Mouse (Mus musculus) lung, embryonic 14.5 days (tissue): ENCODE data around the gene Amh. TPM values are rescaled to one million over a fixed set of nuclear protein-coding genes. Genes with fewer than 3 reads are reported as not detected.

Source experiments
- ATAC-seq: fragments of 200-750 bp; cut with Nextera tagmentation; 2 replicates; pipeline ENCODE4 v1.8.0; 2017; ENCODE audit warnings: mild to moderate bottlenecking, moderate TSS enrichment, moderate library complexity; ENCODE audit not compliant: insufficient read depth
- DNase-seq: peaks from one replicate; pipeline ENCODE4 v3.0.0-alpha.2; 2015
- H3K27ac ChIP-seq: fragments of 300-500 bp; sonication (generic); 2 replicates; pipeline ENCODE4 v1.5.1; 2014; ENCODE audit warnings: low read depth, mild to moderate bottlenecking, moderate library complexity
- H3K27me3 ChIP-seq: fragments of 300-500 bp; sonication (generic); 2 replicates; pipeline ENCODE4 v1.6.1; 2014; ENCODE audit warnings: low read length, control low read depth; ENCODE audit not compliant: insufficient read depth
- H3K36me3 ChIP-seq: fragments of 300-500 bp; sonication (generic); 2 replicates; pipeline ENCODE4 v1.6.1; 2014; ENCODE audit warnings: control low read depth; ENCODE audit not compliant: insufficient read depth
- H3K4me1 ChIP-seq: fragments of 300-500 bp; sonication (generic); 2 replicates; pipeline ENCODE4 v1.6.1; 2014; ENCODE audit warnings: antibody characterized with exemption, control low read depth; ENCODE audit not compliant: insufficient read depth
- H3K4me2 ChIP-seq: fragments of 300-500 bp; sonication (generic); 2 replicates; pipeline ENCODE4 v1.6.1; 2014; ENCODE audit warnings: mild to moderate bottlenecking
- H3K4me3 ChIP-seq: fragments of 300-500 bp; sonication (generic); 2 replicates; pipeline ENCODE4 v1.5.1; 2014; ENCODE audit warnings: low read depth, low read length
- H3K9ac ChIP-seq: fragments of 300-500 bp; sonication (generic); 2 replicates; pipeline ENCODE4 v1.6.1; 2014
- H3K9me3 ChIP-seq: fragments of 300-500 bp; sonication (generic); 2 replicates; pipeline ENCODE4 v1.6.1; 2016; ENCODE audit warnings: low read depth, low read length, control low read depth
- CTCF ChIP-seq: IDR thresholded peaks from 2 replicates; pipeline ENCODE4 v1.5.1; 2016; ENCODE audit warnings: antibody characterized with exemption, low read depth
- WGBS: fragments of 180-500 bp; shearing (Covaris S2); extraction: QIAGEN DNeasy Blood & Tissue Kit; methylation state at CpG from one replicate; pipeline ENCODE4 v1.1.7; 2014; 5-methylcytosine and 5-hydroxymethylcytosine counted together
- polyA plus RNA-seq: library from polyadenylated mRNA; unstranded; fragments of >200 nt; fragmentation: Nextera tagmentation; extraction: Ambion mirVana; gene quantifications from 2 replicates; pipeline ENCODE4 v1.2.1, GENCODE M21; 2014

Amh gene
- polyA plus RNA-seq, 1 experiment from 2014 or later: 0.14 TPM

DNA sequence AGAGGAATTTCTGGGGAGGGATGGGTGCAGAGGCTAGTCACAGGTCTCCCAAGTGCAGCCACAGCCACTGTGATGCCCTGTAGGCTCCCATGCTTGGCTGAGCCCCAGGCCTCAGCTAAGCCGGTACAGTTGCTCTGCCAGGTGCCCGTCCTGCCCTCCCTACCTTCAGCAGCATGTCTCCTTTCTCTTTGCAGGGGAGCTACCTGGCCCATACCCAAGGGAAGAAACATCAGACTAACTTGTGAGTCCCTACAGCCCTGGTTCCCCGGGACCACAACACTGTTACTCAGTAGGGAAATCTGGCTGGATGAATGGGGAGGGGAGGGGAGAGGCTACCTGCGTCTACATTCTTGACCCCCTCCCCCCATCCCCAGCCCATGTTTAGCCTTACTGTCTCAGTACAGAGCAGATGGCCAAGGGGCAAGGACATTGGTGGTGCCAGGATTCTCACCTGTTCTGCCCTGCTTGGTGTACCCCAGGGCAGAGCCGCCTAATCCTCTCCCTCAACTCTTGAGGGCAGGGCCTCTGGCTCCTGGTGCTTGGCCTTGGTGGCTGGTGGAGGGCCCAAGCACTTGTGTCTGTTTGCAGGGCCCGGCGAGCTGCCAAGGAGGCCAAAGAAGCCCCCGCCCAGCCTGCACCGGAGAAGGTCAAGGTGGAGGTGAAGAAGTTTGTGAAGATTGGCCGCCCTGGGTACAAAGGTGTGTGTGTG, 2.7 kb upstream of the Amh start:
- 82% methylated on average over 10 of the region's 10 CpGs for WGBS
- peaks cover 49% of the 10 kb centered on the region for H3K36me3 ChIP-seq

DNA sequence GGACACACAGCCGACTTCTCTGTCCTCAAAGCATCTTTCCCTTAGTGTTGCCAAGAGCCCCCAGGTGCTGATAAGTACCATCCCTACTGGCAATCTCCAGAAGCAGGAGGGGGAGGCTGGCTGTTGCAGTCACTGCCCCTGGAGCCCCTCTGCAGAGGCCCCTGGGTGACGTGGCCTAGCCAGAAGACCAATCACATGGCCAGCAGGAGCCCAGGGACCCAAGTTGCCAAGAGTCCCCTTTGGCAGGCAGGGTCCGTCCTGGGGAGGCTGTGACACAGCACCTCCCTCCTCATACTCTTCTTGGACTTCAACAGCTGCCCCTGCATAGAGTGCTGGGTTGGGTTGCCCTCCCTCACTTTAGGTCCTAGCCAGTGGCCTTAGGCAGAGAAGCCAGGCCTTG, 2.0 kb upstream of the Amh start:
- H3K4me3 ChIP-seq: no peak overlapping the region
- H3K9ac ChIP-seq: no peak overlapping the region
- DNase-seq (no peak), ATAC-seq (no peak)
- H3K27ac ChIP-seq: no peak overlapping the region
- 86% methylated on average over 3 of the region's 3 CpGs for WGBS
- H3K27me3 ChIP-seq: peaks cover 4% of the 10 kb centered on the region; the same call in 1 of the 2 replicates
- no peak overlapping the region for H3K4me2 ChIP-seq
- H3K4me1 ChIP-seq: peaks cover 16% of the 10 kb centered on the region
- no peaks in the 10 kb centered on the region for H3K9me3 ChIP-seq
- no peak for TF ChIP-seq CTCF
- peaks cover 49% of the 10 kb centered on the region for H3K36me3 ChIP-seq

More for the DNA sequence above, 2.7 kb upstream of the Amh start:
- TF ChIP-seq CTCF: no peak
- Histone ChIP-seq H3K9ac (no peak overlapping the region), H3K27ac (no peak overlapping the region), H3K4me1 (peaks cover 12% of the 10 kb centered on the region), H3K4me2 (no peak overlapping the region), H3K27me3 (peaks cover 4% of the 10 kb centered on the region; the same call in 1 of the 2 replicates), H3K9me3 (no peaks in the 10 kb centered on the region), H3K4me3 (no peak overlapping the region)
- ATAC-seq: no peak
- DNase-seq: no peak

DNA sequence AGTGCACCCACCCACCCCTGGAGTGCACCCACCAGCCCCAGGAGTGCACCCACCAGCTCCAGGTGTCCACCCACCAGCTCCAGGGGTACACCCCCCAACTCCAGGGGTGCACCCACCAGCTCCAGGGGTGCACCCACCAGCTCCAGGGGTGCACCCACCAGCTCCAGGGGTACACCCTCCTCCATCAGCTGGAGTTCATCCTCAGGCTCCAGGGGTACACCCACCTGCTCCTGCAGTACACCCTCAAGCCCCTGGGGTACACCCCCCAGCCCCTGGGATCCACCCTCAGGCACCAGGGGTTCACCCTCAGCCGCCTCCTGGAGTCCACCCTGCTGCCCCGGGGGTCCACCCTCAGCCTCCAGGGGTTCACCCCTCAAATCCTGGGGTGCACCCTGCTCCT, 703 bp upstream of the Amh start:
- Histone ChIP-seq H3K4me2 (no peak overlapping the region), H3K4me3 (no peak overlapping the region), H3K9me3 (no peaks in the 10 kb centered on the region), H3K27ac (no peak overlapping the region), H3K4me1 (peaks cover 24% of the 10 kb centered on the region), H3K9ac (no peak overlapping the region), H3K36me3 (peaks cover 49% of the 10 kb centered on the region), H3K27me3 (peaks cover 4% of the 10 kb centered on the region; the same call in 1 of the 2 replicates)
- DNase-seq (no peak), ATAC-seq (no peak)
- TF ChIP-seq CTCF: no peak
- 95% methylated on average over 2 of the region's 2 CpGs for WGBS

DNA sequence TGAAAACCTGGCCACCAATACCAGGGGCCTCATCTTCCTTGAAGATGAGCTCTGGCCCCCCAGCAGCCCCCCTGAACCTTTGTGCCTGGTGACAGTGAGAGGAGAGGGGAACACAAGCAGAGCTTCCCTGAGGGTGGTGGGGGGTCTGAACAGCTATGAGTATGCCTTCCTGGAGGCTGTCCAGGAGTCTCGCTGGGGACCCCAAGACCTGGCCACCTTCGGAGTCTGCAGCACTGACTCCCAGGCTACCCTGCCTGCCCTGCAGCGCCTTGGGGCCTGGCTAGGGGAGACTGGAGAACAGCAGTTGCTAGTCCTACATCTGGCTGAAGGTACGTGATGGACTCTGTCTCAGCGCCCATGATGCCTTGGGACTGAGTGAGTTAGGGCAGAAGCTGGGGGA, 279 bp downstream of the Amh start:
- Histone ChIP-seq H3K9ac (no peak overlapping the region), H3K9me3 (no peaks in the 10 kb centered on the region), H3K27me3 (peaks cover 10% of the 10 kb centered on the region), H3K36me3 (peaks cover 49% of the 10 kb centered on the region), H3K4me3 (no peak overlapping the region), H3K27ac (no peak overlapping the region), H3K4me1 (peaks cover 19% of the 10 kb centered on the region), H3K4me2 (no peak overlapping the region)
- WGBS: 81% methylated on average over 5 of the region's 5 CpGs
- no peak for TF ChIP-seq CTCF
- no peak for DNase-seq
- no peak for ATAC-seq

DNA sequence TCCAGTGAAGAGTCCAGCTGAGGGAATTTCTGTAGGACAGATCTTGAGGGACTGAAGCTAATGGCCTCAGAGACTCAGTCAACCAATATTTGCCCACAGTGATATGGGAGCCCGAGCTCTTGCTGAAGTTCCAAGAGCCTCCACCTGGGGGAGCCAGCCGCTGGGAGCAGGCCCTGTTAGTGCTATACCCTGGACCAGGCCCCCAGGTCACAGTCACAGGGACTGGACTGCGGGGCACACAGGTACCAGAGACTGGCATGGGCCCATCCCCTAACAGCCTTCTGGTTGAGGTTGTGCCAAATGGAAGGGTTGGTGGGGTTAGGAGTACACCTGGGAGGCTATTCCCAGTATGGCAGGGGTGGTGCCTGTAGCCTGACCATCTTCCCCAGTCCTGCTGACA, 882 bp downstream of the Amh start:
- Histone ChIP-seq H3K36me3 (peaks cover 45% of the 10 kb centered on the region), H3K9me3 (no peaks in the 10 kb centered on the region), H3K27me3 (peaks cover 12% of the 10 kb centered on the region), H3K9ac (no peak overlapping the region), H3K4me2 (no peak overlapping the region), H3K27ac (no peak overlapping the region), H3K4me1 (peaks cover 19% of the 10 kb centered on the region), H3K4me3 (no peak overlapping the region)
- peak; percentile 53; the same call in 1 of the 2 replicates for ATAC-seq
- WGBS: 16% methylated on average over 3 of the region's 3 CpGs
- peak; percentile 75 for TF ChIP-seq CTCF
- peak; percentile 88 for DNase-seq

DNA sequence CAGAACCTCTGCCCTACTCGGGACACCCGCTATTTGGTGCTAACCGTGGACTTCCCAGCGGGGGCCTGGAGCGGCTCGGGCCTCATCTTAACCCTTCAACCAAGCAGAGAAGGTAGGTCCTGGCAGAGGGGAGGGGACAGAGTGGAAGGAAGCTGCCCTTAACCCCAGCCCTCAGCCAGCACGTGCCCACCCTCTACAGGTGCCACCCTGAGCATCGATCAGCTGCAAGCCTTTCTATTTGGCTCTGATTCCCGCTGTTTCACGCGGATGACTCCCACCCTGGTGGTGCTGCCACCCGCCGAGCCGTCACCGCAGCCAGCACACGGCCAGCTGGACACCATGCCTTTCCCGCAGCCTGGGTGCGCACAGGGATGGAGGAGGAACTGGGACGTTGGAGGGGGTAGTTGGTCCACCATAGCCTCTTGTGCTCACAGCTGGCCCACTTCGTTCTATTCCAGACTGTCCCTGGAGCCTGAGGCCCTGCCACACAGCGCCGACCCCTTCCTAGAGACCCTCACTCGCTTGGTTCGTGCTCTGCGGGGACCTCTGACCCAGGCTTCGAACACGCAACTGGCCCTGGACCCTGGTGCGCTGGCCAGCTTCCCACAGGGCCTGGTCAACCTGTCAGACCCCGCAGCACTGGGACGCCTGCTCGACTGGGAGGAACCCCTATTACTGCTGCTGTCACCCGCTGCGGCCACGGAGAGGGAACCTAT, 1.5 kb downstream of the Amh start:
- peaks cover 40% of the 10 kb centered on the region for H3K36me3 ChIP-seq
- H3K4me1 ChIP-seq: peaks cover 19% of the 10 kb centered on the region
- H3K9ac ChIP-seq: peak overlapping the region; percentile 60
- H3K27ac ChIP-seq: peak overlapping the region; percentile 87
- DNase-seq (no peak), ATAC-seq (0 out of 2 replicates have a peak, but pooled peaks have one; percentile 3)
- no peak for TF ChIP-seq CTCF
- H3K4me2 ChIP-seq: peak overlapping the region; percentile 91
- WGBS: 35% methylated on average over 34 of the region's 34 CpGs
- H3K9me3 ChIP-seq: no peaks in the 10 kb centered on the region
- peaks cover 12% of the 10 kb centered on the region for H3K27me3 ChIP-seq
- peak overlapping the region; percentile 47 for H3K4me3 ChIP-seq

DNA sequence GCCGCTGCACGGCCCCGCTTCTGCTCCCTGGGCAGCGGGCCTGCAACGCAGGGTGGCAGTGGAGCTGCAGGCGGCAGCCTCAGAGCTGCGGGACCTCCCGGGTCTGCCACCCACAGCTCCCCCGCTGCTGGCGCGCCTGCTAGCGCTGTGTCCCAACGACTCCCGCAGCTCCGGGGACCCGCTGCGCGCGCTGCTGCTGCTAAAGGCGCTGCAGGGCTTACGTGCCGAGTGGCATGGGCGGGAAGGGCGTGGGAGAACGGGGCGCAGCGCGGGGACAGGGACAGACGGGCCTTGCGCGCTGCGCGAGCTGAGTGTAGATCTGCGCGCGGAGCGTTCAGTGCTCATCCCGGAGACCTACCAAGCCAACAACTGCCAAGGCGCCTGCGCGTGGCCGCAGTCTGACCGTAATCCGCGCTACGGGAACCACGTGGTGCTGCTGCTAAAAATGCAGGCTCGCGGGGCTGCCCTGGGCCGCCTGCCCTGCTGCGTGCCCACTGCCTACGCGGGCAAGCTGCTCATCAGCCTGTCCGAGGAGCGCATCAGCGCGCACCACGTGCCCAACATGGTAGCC, 2.1 kb downstream of the Amh start:
- H3K4me1 ChIP-seq: peaks cover 19% of the 10 kb centered on the region
- peak overlapping the region; percentile 91 for H3K4me2 ChIP-seq
- WGBS: under 1% methylated on average over 58 of the region's 58 CpGs
- DNase-seq (peak; percentile 89), ATAC-seq (peak; percentile 64)
- no peaks in the 10 kb centered on the region for H3K9me3 ChIP-seq
- peak overlapping the region; percentile 60 for H3K9ac ChIP-seq
- peak overlapping the region; percentile 87 for H3K27ac ChIP-seq
- TF ChIP-seq CTCF: no peak
- H3K27me3 ChIP-seq: peaks cover 12% of the 10 kb centered on the region
- H3K4me3 ChIP-seq: peak overlapping the region; percentile 47
- H3K36me3 ChIP-seq: peaks cover 33% of the 10 kb centered on the region
